Mouse (Mus musculus) E14TG2a.4 (cell line): ENCODE data around the gene Madd.

Experiments
- CTCF ChIP-seq: conservative IDR thresholded peaks from 2 replicates; pipeline ENCODE4 v1.5.1; 2014; ENCODE audit warnings: low read length
- POU5F1 ChIP-seq: IDR thresholded peaks from 2 replicates; pipeline ENCODE4 v1.6.1; 2014; ENCODE audit warnings: low read length, borderline replicate concordance

DNA sequence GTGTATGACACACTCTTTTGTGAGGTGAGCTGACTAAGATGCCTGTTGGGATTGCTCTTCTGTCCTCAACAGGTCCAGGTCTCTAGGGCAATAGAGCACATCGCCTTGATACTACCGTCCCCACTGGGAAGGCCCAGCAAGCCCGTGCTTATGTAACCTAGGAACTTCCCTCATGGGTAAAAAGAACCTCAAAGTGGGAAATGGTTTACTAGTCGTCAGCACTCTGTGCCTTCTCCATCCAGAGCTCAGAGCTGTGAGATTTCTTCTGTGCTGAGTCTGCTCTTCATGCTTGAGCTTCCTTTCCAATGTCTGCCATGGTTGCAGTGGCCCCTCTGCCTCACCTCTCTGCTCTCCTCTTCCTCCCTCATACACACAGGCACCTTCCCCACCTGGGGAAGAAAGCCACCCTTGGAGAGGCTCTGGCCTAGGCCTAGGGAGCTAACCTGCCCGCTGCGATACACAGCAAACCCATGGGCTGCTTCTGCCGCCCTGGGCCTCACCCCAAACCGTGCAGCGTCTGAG, 22.7 kb upstream of the Madd start:
- TF ChIP-seq CTCF (no peak), POU5F1 (no peak)
